Mouse (Mus musculus) splenic B cell, adult 2 months (primary cell): ENCODE results near the gene Cnot10.
"Not testable (repeated sequence)": the region's sequence is repeated elsewhere in the genome, so short reads cannot be mapped to it uniquely, and the experiment has no call there.

Experiments
- DNase-seq: peaks from one replicate; pipeline ENCODE4 v3.0.0-alpha.2; 2011; ENCODE audit warnings: low read depth, low spot score
- H3K27me3 ChIP-seq: 2 replicates; pipeline ENCODE4 v1.6.1; 2012; ENCODE audit warnings: mild to moderate bottlenecking, low read length, moderate library complexity, mixed read lengths; ENCODE audit not compliant: control insufficient read depth, poor library complexity, insufficient read depth, severe bottlenecking
- H3K36me3 ChIP-seq: 2 replicates; pipeline ENCODE4 v1.6.1; 2012; ENCODE audit warnings: mild to moderate bottlenecking, low read length, moderate library complexity, mixed read lengths; ENCODE audit not compliant: control insufficient read depth, poor library complexity, insufficient read depth, severe bottlenecking

Cnot10 gene

DNA sequence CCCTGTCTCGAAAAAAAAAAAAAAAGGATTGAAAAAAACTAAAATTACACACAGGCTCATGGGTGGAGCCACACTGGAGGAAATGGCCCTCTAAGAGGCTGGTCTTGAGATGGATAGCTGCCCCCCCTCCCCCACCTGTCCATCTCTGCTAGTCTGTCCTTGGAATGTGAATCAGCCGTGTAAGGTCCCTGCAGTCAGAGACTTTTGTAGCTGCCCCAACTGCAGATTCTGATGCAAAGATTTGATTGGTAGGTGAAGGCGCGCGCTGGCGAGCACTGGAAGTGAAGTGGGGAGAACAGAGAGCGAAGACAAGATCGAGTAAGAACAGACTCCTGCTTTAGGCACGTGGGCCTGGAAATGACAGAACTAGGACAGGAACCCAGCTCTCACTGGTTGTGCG is 26.9 kb upstream of the Cnot10 start:
- Histone ChIP-seq H3K36me3 (no peaks in the 10 kb centered on the region), H3K27me3 (no peaks in the 10 kb centered on the region)
- DNase-seq: no peak

DNA sequence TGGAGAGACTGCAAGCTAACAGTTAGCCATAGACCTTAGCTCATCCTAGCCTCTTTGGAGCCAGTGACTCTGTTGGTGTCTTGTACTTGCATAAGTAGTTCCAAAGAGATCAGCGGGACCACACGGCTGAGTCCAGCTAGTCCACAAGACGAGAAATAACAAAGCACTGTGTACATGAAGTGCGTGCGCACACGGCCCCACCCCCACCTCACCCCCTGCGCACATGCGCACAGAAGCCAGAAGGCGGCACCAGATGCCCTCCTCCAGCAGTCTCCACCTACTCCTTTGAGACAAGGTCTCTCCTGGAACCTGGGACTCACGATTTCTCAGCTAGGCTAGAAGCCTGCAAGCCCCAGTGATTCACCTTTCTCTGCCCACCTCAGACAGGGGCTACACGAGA is 23.8 kb upstream of the Cnot10 start:
- DNase-seq: no peak
- H3K36me3 ChIP-seq: no peaks in the 10 kb centered on the region
- no peaks in the 10 kb centered on the region for H3K27me3 ChIP-seq

DNA sequence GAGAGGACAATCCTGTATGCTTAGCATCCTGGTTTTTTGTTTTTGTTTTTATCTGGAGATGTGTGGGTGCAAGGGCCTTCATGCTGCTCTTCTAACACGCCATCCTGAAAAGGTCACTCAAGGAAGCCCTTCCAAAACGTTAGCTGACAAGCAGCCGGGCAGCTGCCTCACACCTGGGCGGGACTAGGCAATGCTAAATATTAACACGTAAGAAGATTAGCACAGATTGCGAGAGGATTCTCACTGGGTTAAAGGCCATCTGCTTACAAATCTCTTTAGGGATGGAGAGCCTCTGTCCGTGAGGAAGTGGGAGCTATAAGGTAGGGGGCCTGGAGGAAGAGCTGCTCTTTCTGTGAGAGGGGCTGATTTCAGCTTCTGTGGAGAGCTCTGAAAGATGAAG is 22.0 kb upstream of the Cnot10 start:
- Histone ChIP-seq H3K27me3 (no peaks in the 10 kb centered on the region), H3K36me3 (no peaks in the 10 kb centered on the region)
- DNase-seq: no peak

DNA sequence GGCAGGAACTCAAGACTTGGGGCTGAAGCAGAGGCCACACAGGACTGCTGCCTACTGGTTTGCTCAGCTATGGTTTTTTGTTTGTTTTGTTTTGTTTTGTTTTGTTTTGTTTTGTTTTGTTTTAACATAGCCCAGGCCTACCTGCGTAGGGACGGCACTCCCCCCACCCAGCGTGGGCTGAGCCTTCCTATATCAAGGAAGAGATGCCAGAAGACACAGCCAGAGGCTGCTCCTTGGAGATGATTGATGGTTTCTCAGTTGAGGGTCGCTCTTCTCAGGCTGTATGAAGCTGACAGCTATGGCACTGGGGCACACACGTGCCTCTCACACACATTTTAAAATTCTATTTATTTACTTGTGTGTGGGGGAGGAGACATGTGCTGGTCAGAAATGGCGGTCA is 21.0 kb upstream of the Cnot10 start:
- Histone ChIP-seq H3K36me3 (no peaks in the 10 kb centered on the region), H3K27me3 (no peaks in the 10 kb centered on the region)
- DNase-seq: no peak

DNA sequence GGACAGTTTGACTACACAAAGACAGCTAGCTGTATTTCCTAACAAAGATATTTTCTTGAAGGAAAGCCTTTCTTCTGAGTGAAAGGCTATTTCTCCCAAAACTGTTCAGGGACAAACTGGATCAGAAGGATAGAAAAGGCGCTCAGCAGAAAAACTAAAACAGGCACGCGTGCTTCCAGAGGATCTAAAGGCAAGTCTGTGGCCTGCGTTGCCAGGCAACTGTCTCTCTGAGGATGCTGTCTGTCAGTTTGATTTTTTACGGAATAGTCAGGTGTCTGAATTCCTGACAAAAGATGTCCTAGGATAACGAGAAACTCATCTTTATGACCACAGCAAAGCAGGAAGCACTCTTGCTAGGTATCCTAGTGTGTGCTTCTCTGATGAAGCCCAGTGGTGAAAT is 20.5 kb upstream of the Cnot10 start:
- no peaks in the 10 kb centered on the region for H3K27me3 ChIP-seq
- no peaks in the 10 kb centered on the region for H3K36me3 ChIP-seq
- DNase-seq: no peak

DNA sequence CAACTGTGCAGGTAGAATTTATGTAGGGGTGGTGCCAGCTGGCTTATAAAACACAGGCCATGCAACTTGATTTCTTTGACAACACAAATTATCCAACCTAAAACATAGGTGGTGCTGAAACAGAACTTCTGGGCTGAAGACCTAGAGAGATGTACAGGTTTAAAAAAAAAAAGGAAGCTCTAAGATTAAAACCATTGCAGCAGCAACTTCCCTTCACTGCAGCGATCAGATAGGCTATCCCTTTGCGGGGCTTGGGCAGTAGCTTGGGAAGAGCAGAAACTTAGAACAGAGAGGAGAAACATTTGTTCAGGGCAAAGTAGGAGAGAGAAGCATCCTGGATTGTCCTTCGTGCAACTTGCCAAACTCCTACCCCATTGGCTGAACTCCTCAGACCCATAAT is 16.7 kb upstream of the Cnot10 start:
- Histone ChIP-seq H3K27me3 (no peaks in the 10 kb centered on the region), H3K36me3 (no peaks in the 10 kb centered on the region)
- DNase-seq: no peak

DNA sequence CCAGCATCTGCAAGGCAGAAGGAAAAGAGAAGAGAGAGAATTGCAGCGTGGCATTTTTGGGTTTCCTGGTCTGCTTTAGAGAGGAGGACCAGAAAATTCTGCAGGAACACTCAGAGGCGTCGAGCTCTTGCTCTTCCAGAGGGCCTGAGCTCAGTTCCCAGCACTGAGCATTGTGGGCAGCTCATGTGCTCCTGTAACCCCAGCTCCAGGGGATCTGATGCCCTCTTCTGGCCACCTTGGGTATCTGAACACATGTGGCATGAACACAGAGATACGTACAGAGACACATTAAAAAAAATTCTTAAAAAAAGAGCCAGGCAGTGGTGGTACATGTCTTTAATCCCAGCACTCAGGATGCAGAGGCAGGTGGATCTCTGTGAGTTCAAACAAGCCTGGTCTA is 15.4 kb upstream of the Cnot10 start:
- H3K36me3 ChIP-seq: no peaks in the 10 kb centered on the region
- DNase-seq: no peak
- H3K27me3 ChIP-seq: no peaks in the 10 kb centered on the region

DNA sequence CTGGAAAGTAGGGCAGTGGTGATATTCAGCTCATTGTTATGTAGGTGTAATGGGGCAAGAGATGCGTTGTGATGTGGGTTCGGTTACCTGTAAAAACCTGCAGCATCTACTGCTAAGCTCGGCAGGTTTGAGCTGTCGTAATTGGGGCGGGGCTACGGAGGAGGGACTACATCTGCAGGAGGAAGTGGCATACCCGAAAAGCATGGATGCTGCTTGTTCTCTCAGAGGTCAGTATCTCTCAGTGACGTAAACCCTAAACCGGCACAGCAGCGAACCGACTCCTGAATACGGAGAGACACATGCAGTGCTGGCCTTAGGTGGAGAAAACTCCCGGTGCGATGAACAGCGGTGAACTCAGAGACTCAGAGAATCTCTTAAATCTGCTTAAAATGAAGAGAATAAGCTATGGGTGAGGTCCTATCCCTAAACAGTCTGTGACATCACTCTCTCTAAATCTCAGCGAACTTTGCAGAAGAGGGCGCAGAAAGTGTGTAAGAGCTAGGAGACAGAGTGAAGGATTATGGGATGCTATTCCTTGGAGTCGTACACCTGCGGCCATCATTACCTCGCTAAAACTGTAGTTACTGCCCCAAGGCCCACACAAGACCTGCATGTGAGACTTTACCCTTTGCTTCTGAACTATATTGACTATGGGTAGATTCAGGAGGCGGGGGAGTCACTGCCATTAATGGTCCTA is 11.1 kb upstream of the Cnot10 start:
- H3K36me3 ChIP-seq: no peaks in the 10 kb centered on the region
- peak; percentile 62 for DNase-seq
- H3K27me3 ChIP-seq: no peaks in the 10 kb centered on the region

DNA sequence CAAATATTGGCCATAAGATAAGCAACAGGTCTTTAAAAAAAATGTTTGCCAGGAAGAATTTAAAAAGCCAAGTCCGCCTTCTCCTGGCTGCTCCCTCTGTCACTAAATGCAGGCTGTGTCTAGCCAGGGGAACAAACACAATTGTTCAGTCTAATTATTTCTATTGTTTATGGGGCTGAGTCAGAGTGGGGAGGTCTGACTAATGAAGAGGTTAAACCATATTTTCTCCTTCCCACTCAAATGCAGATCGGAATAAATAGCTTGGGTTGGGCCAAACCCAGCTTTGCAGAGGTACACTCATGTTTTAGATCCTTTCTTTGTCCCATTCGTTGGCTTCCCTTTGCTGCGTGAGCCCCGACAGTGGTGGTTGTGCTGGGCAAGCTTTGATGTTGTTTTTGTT is 9.4 kb upstream of the Cnot10 start:
- H3K36me3 ChIP-seq: no peaks in the 10 kb centered on the region
- DNase-seq: no peak

DNA sequence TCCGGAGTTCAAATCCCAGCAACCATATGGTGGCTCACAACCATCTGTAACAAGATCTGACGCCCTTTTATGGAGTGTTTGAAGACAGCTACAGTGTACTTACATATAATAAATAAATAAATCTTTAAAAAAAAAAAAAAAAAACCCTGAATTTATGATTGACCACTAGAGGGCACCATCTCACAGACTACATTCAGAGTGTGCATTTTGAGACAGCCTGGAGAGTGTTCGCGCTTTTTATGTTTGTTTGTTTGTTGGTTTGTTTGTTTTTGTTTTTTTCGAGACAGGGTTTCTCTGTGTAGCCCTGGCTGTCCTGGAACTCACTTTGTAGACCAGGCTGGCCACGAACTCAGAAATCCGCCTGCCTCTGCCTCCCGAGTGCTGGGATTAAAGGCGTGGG is 8.5 kb upstream of the Cnot10 start:
- H3K36me3 ChIP-seq, H3K27me3 ChIP-seq: not testable (repeated sequence)
- DNase-seq: peak; percentile 69

More for the DNA sequence above, 9.4 kb upstream of the Cnot10 start:
- no peaks in the 10 kb centered on the region for H3K27me3 ChIP-seq

DNA sequence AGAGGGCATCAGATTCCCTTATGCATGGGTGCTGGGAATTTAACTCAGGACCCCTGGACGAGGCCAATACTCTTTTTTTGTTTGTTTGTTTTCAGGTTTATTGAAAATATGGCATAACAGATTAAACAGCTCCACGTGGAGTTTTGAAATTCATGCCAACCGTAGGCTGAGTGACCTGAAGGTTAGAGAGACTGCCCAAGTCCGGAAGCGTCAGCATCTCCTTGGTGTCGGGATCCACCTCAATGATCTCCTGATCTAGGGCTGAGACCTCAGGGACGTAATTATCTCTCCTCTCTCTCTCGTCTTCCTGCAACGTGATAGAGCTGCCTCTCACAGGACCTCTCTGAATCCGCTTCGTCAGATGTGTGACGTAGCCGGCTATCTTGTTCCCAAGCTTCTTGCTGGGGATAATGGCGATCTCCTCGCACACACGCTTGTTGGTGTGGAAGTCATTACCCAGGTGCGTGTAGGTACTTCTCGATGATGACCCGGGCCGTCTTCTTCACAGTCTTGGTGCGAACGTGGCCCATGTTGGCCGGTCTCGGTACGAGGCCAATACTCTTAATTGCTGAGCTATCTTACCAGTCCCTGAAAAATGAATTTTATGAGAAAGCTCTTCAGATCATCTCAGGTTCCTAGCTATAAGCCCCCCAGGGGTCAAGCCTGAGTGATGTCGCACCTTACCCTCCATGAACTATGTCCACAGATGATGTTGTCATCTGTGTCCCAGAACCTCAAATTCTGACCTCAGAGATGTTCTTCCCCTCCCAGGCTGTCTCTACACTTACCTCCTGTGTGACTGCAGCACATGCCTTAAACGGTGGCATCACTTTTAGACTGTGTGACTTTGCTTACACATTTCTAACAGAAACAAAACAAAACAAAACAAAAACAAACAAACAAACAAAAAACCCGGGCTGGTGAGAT is 7.8 kb upstream of the Cnot10 start:
- no peaks in the 10 kb centered on the region for H3K27me3 ChIP-seq
- H3K36me3 ChIP-seq: no peaks in the 10 kb centered on the region
- no peak for DNase-seq

DNA sequence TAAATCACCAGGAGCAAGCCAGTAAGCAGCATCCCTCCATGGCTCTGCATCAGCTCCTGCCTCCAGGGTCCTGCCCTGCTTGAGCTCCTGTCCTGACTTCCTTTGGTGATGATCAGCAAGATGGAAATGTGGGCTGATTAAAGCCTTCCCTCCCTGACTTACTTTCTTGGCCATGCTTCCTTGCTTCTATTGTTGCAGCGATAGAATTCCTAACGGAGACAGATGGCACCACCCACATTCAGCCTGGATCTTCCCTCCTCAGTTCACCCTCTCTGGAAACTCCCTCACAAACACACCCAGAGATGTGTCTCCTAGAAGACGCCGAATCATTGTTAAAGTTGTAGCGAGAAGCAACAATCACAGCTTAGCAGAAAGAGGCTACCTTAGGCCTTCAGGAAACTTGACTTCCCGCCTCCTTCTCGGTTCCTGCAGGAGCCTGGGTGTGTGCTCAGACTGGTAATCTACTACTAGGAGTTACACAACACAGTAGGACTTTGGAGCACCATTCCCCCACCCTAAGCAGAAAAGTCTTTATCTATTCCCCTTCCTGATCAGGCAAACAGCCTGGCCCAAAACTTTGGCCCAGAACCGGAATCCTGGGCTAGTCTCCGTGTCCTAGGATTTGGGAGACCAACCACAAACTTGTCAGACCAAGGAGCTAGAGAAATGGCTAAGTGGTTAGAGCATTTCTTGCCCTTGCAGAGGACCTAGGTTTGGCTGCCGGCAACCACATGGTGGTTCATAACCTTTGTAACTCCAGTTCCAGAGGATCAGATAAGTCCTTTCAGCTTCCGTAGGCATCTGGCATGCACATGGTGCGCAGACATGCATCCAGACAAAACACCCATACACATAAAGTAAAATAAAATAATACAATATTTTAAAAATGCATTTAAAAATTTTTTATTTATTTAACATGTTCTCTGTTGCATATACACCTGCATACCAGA is 6.8 kb upstream of the Cnot10 start:
- Histone ChIP-seq H3K36me3 (no peaks in the 10 kb centered on the region), H3K27me3 (no peaks in the 10 kb centered on the region)
- no peak for DNase-seq

DNA sequence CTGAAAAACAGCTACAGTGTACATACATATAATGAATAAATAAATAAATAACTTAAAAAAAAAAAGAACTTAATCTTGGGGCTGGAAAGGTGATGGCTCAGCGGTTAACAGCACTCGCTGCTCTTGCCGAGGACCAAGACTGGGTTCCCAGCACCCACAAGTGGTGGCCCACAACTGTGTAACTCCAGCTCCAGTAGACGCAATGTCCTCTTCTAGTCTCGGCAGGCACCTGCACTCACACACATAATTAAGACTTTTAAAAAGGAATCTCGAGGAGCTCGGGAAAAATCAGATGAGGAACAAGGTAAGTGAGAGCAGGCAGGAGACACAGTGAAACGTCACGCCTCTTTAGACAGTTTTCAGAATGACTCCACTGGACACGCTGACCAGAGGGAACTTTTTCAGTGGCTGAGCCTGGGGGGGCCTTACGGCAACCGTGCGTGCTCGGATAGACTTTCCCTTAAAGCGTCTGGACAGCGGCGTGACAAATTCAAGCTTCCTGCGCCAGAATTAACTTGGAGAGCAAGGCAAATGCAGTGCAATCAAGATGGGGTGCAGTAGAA is 717 bp downstream of the Cnot10 start:
- H3K27me3 ChIP-seq: no peaks in the 10 kb centered on the region
- peak; percentile 13 for DNase-seq
- no peaks in the 10 kb centered on the region for H3K36me3 ChIP-seq

DNA sequence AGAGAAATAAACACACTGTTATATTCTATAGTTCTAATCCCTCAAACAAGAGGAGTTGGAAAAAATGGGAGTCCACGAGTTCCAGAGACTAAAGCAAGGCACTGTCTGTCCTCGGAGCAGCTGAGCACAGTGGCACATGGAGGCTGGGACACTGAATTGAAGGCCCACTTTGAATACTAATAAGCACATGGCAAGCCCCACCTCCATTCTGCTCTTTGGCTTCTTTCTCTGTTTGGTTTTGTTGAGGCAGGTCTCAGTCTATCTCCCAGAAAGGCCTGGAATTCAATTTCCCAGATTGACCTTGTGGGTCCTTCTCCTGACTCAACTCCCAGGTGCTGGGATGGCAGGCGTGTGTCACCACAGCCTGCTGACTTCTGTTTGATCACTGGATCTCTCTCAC is 3.2 kb downstream of the Cnot10 start:
- Histone ChIP-seq H3K36me3 (no peaks in the 10 kb centered on the region), H3K27me3 (no peaks in the 10 kb centered on the region)
- no peak for DNase-seq
